Mouse (Mus musculus): Measurements from ENCODE around the gene Pqlc3.
"Not testable (repeated sequence)": the region's sequence is repeated elsewhere in the genome, so short reads cannot be mapped to it uniquely, and the experiment has no call there.

The Pqlc3 gene

DNA sequence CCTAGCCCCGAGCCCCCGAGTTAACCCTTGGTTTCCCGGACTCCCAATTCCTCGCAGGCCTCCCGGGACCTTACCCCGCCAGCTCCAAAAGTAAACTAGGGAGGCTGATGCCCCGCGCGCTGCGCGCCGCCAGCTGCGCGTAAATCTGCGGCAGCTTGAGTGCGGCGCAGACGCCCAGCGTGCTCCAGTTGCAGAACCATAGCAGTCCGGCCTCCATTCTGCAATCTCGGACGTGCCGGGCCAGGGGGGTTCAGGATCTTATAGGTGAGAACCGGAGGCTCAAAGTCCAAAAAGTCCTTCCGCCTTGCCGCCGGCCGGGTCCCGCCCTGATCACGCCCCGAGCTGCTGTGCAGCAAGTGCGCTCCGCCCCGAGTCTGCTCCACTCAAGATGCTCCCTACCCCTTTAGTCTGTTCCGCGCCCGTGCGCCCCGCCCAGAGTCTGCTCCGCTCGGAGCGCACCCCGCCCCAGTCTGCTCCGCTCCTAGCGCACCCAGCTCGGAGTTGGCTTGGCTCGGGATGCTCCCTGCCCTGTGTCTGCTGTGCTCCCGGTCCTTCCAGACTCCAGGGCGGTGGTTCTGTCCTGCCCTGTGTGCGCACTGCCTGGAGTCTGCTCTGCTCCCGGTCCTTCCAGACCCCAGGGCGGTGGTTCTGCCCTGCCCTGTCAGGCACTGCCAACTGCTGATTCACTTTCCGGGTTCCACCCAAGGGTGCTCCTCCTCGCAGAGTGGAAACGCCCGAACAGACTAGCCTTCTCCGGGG lies at the start of gene Pqlc3:
Gene Pqlc3, minus strand, starts transcription at position 670 of the 759 bp plus-strand sequence.
- peak; percentile 78 for ATAC-seq (ENCODE audit: low TSS enrichment)

DNA sequence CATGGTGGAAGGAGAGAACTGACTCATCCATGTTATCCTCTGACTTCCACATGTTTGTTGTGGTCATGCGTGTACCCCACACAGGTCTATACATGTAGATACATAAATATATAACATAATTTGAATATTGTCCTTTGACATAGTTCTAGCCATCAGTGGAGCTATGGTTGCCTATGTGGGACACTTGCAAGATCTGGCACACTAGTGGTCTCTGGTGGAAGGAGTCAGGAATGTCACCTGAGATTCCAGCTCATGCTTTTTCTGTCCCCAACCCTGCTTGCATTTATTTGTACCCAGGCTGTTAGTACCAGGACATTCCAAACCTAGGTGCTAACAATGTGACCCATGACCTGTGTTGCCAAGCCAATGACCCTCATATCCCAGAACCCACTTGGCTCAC lies 49.6 kb upstream of the Pqlc3 start:
- no peak for ATAC-seq (ENCODE audit: low TSS enrichment)

DNA sequence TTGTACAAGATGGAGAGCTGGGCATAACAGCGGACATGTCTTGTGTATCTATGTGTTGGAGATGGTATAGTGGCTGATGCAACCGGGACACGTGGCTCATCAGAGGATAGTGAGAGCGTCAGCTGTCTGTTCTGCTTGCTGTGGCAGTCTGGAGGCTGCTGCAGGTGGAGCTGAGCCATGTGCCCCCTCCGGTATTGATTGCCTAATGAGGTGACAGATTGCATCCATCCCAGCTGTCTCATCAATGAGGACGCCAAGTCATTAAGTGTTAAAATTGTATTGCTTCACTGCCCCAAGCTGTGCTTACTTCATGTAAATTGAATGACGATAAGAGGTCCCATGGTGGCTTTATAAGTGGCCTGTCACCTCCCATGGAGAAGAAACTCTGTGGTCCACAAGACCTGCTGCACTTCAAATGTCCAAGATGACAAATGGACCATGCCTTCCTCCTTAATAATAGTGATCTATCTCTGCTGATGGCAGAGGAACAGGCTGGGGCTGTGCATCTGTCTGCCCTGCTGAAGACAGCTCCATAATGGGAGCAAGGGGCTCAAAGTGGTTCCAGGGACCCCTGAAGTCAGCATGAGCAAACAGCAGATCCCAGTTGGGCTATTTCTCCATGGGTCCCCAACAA lies 48.9 kb upstream of the Pqlc3 start:
- no peak for ATAC-seq (ENCODE audit: low TSS enrichment)

DNA sequence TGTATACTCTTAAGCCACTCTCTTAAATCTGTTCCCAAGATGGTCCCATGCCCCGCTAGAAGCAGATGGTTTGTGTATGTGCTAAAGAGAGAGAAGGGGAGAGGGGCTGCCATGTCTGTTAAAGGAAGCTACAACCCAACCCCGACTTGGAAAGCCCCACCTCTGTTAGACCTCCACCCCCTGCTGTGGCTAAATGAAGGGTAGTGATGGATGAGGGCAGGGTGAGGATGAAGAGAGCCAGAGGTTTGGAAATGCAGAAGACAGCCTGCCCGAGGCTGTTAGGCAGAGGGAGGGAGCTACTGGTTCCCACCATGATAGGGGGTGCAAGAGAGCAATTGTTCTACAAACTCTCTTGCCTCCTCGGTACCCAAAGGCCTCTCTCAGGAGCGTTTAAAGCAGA lies 43.1 kb upstream of the Pqlc3 start:
- no peak for ATAC-seq (ENCODE audit: low TSS enrichment)

DNA sequence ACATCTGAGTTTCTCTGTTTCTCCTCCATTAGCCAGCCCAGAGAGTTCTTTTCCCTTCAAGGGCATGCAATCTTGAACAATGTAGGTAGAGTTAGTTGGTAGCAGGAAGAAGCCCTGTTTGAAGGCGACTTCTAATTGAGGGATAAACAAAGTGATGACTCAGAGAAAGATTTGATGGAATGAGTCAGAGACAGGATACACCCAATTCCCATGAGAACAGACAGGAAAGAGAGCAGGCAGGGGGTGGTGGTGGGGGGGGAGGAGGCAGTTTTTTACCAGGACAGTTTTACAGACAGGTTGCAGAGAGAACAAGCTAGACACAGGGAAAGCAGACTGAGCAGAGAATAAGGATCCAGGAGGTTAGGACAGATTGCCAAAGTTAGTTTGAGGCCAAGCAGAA lies 40.4 kb upstream of the Pqlc3 start:
- ATAC-seq (ENCODE audit: low TSS enrichment) = peak; percentile 31; the same call in 1 of the 2 replicates

DNA sequence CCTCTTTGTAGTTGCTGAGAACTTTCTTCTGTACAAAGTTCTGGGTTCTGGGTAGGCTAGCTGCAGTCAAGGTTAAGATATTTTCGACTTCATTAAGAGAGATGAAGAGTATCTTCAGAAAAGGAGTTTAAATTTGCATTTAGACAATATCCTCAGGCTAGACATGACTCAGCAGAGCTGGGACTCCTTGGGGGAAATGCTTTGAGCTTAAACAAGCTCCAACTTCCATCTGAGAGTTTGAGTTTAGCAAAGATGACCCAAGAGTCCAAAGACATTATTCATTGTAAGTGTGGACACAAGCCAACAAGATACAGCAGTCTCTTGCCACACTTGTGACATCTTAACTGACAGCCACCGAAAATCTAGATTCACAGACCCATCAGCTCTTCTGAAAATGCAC lies 39.2 kb upstream of the Pqlc3 start:
- ATAC-seq (ENCODE audit: low TSS enrichment) = no peak

DNA sequence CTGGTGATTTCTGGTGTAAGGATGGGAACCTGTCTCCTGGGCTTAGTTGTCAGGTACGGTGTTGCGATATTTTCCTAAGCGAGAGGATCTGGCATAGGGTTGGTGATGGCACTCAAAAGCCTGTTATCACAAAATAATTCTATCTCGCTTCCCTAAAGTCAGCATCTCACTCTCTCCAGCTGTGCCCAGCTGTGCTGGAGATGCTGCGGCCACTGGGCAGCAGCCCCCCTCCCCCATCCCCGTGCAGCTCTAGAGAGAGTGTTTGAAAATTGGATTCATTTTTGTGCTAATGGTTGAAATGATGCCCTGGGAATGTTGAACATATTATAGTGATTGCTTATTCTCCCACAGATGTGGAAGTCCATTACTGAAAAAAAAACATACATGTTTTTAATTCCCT lies 38.0 kb upstream of the Pqlc3 start:
- ATAC-seq (ENCODE audit: low TSS enrichment) = no peak

DNA sequence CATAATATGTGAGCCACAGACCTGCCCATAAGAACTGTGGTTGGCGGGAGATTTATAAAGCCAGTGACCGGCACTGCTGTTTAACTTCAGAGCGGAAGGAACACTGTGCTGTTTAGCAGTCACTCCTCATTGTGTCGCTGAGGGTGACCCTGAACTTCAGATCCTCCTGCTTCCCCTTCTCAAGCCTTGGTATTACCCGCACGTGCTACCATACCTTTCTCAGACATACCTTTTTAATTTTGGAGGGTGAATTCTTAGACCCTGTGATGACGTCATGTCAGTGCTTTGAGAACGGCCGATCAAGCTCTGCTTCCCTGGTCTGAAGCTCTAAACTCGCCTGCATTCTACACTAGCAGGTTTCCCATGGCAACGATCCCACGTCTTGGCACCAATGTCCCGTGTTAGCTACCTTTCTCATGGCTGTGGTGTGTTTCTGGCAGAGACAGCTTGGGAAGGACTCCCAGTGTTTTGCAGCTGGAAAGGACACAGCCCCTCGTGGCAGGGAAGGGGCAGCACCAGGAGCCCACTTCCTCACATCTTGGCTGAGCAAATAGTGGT lies 36.9 kb upstream of the Pqlc3 start:
- peak; percentile 56 for ATAC-seq (ENCODE audit: low TSS enrichment)

DNA sequence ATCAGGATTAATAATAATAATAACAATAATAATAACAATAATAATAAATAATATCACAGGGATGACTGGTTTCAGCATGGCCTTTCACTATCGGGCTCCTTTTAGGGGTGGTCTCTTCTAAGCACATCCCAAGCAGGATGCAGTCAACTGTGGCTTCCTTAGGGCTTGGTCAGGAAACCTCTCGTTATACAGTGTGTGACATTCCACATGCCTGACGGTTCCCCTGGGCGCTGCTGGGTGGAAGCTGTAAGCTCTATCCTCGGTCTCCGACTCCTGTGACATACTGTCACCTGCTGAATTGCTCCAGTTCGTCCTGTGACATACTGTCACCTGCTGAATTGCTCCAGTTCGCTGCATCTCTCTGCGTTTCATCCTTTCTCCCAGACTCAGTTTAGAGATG lies 36.3 kb upstream of the Pqlc3 start:
- ATAC-seq (ENCODE audit: low TSS enrichment) = no peak

DNA sequence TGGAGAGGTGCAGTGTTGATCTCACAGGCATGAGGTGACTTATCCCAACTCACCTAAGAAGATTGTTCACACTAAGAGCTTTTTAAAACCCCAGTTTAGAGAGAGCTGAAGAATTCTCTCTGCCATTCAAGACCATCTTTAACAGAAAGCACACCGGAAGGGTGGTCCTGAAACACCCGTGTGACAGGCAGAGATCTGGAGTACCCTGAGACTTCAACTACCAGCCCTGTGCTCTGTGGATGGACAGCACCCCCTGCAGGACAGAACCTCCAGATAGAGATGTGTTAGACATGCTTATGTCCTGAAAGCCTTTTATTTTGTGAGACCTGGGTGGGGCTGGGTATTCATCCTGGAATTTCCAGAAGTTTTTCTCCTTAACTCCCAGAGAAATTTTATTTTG lies 34.9 kb upstream of the Pqlc3 start:
- no peak for ATAC-seq (ENCODE audit: low TSS enrichment)

DNA sequence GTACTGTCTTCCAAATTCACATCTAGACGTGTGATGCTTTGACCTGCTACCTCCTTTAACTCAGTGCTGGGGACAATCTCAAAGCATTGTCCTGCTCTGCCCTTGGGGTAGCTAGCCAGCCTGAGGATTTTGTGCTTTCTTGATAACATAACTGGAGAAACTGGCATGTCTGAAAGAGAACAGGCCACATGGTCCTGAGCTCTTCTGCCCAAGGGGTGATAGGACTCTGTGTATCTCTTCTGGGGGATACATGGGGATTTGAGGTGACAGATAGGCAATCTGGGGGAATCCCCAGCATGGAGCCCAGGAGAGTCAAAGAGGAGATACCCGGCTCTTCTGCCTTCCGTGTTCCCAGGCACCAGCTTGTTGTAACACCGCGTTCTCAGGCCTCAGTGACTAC lies 34.5 kb upstream of the Pqlc3 start:
- ATAC-seq (ENCODE audit: low TSS enrichment) = no peak

DNA sequence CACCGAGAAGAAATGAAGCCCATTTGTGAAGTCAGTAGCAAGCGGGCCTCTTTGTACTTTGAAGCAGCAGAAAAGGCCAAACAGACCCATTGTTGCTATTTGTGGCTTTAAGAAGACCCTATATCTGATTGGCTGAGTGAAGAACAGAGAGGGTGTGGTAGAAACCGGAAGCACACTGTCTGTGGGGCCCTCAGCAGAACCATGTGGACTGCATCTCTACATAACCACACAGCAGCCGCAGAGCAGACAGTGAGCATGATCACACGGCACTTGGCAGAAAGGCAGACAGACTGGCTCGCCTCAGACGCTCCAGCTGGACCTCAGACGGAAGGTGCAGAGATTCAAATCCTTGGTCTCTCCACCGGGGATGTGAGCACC lies 33.2 kb upstream of the Pqlc3 start:
- ATAC-seq (ENCODE audit: low TSS enrichment) = peak; percentile 50

DNA sequence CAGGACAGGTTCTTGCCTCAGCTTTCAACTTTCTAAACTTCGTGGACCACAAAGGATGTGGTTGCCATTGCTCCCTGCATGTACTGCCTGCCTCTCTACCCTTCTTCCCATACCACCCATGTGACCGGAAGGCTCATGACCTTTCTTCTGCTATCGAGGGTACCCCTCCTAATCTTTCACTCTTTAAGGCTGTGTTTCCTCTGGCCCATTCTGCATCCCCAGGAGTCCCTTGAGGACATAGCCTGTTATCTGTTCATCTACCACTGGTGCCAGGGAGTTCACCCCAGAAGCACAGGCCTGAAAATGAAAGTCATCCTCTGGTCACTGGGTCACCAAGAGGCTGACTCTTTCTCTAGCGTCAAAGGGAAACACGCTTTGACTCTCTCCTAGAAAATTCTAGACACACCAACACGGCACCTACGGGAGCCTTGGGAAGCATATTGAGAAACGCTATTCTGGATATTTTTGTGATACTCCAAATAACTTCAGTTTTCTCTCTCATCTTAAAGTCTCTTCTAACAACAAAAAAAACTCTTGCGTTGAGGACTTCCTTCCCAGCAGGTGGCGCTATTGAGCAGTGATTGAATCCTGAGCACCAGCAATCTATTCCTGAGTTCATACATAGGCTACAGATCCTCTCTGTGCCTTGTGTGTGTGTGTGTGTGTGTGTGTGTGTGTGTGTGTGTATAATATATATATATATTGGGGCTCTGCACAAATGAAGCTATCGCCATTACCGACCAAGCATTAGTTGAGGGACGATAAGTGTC lies 32.7 kb upstream of the Pqlc3 start:
- peak; percentile 25; the same call in 1 of the 2 replicates for ATAC-seq (ENCODE audit: low TSS enrichment)

DNA sequence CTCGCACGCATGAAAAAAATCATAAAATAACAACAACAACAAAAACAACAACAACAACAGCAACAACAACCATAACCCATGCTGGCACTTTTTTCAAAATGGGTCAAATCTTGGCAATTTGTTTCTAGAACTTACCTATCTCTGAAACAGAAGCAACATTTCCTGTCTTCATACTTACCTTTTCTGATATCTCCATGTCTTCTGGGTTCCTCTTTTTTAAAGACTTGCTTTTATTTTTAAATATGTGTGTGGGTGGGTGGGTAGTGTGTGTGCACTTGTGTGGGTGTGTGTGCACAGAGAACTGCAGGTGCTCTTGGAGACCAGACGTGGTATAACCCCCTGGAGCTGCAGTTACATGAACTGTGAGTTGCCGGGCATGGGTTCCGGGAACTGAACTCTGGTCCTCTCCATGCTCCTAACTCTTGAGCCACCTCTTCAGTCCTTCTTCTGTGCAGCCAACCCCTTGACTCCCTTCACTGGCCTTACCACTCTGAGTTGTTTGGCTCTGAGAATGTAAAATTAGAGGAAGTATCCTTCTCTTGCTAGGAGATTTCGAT lies 24.4 kb upstream of the Pqlc3 start:
- no peak for ATAC-seq (ENCODE audit: low TSS enrichment)

DNA sequence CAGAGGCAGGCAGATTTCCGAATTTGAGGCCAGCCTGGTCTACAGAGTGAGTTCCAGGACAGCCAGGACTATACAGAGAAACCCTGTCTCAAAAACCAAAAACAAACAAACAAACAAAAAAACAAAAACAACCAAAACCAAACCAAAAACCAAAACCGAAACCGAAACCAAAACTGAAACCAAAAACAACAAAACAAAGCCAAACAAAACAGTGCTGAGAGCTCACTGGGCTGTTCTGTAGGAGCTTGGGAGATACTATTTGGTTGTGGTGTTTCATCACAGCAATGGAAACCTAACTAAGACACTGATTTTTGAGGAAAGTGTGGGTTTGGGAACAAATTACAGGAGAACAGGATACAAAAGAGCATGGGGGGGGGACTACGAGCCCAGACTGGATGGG lies 21.9 kb upstream of the Pqlc3 start:
- no peak for ATAC-seq (ENCODE audit: low TSS enrichment)

DNA sequence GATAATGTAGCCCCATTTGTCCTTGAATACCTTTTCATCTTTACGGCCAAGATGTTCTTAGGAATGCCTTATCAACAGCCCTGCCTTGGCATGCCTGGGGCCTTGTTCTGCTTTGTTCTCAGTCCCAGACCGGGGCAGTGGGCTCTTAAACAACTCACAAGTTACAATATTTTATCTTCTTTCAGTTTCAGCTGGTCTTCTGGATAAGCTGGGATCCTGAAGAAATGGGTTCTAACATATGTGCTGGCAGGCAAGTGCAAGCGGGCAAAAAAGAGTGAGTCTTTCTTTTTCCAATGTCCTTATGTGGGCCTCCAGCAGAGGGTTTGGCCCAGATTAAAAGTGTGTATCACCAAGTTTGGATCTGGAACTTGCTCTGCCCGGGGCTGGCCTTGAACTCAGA lies 20.9 kb upstream of the Pqlc3 start:
- not testable (repeated sequence) for ATAC-seq (ENCODE audit: low TSS enrichment)

DNA sequence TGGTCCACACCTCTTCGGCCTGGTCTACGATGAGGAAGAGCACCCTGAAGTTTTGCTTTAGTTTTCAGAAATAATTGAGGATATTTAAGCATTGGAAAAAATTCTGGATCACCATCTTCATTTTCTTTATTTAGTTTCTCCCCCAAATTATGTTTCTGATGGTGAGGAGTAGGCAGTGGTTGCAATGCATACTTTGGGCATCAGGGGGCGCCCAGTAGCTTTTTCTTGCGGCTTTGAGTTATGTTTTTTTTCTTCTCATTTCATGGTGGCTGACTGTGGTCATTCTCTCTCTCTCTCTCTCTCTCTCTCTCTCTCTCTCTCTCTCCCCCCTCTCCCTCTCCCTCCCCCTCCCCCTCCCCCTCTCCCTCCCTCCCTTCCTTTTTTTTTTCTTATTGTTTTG lies 18.3 kb upstream of the Pqlc3 start:
- ATAC-seq (ENCODE audit: low TSS enrichment) = no peak

DNA sequence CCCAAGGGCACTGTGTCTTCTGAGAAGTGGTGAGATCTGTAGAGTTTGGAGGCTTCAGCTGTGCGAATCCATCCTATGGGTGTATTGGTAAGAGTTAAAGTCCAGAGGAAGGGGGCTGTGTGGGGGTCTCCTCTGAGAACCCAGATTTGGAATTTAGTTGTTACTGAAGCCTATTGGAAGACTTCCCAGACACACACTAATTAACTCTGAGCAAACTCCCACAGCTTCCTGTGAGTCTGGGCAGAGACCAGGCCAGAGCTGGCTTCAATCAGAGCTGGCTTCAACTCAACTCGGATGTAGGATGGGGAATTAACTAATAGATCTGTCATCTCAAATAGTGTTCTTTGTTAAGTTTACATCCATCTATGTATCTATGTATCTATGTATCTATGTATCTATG lies 15.5 kb upstream of the Pqlc3 start:
- ATAC-seq (ENCODE audit: low TSS enrichment) = no peak

DNA sequence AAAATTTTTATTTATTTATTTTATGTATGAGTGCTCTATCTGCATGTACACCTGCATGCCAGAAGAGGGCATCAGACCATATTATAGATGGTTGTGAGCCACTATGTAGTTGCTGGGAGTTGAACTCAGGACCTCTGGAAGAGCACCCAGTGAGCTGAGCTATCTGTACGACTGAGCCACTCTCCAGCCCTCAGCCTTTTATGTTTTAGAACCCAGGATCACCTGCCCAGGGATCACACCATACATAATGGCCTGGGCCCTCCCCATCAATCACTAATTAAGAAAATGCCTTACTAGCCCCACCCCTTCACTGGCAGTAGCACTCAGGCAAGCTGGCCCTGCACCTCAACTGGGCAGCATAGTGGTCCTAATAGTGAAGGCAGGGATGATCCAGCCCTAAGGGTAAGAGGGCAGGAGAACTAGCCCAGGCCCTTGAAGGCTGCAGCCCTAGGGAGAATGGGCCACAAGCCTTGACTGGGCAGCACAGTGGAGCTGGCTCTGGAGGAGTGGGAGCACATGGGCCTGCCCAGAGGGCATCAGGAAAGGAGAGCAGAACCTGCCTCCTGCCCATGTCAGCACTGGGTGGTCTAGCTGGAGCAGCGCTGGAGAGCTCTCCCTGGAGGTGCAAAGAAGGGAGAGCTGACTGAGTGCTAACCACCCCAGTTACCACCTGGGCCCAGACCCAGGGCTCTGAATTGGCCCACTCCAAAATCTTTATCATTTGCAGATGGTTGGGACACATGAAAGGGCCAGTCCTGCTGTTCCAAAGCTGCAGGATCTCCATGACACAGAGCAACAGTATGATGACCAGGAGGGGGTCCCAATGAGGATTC lies 12.1 kb upstream of the Pqlc3 start:
- no peak for ATAC-seq (ENCODE audit: low TSS enrichment)

DNA sequence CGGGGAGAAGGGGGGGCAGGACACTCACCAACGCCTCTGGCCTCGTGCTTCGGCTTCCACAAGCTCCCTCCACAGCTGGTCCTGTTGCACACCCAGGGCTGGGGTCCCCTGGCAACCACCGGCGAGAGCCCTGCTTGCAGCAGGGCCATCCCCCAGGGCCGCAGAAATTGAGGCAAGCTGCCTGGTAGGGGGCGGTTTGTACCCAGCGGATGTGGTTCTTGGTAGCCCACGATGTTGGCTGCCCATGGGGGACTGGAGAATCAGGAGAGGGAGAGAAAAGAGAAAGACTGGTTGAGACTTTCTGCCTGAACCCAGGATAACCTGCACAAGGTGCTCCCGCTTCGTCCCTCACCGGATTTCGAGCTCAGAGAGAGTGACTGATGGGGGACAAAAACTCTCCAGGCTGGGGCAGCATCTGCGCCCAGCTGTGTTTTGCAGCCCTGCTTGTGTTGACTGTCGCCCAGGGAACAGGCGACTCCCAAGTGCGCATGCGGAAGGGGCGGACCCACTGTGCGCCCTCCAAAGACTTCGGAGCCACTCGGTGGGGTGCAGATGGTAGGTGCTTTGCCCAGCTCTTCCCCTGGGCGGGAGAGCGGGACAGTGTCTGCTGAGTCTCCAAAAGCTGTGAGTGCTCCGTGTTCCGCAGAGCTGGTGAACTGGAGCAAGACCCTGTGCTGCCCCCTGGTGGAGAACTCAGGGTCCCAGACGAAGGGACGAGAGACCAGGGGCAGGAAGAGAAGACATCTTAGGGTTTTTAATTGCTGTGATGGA lies 11.1 kb upstream of the Pqlc3 start, which contains the start of gene 2410004P03Rik:
Gene 2410004P03Rik, minus strand, starts transcription at position 628 of the 771 bp plus-strand sequence.
- peak; percentile 81 for ATAC-seq (ENCODE audit: low TSS enrichment)
